Mouse (Mus musculus): ENCODE results near the gene Arhgef3. TPM values are rescaled to one million over a fixed set of nuclear protein-coding genes. Genes with fewer than 3 reads are reported as not detected.
A peak's percentile ranks its signal among the peaks of the same experiment; 100 is the strongest.

Arhgef3 gene
- total and polyA plus RNA-seq, 2 experiments from 2014 or later = 16.8 to 19.8 TPM

GRCm38 (mm10) chr14:27235897-27236553 is 121.3 kb downstream of the Arhgef3 start:
- Histone ChIP-seq H3K27me3 (ENCODE audit: insufficient read depth, low read length) (no peaks in the 10 kb centered on the region), H3K27ac (no peak overlapping the region), H3K9ac (replicated peaks; ENCODE audit: low read length) (no peak overlapping the region), H3K4me1 (ENCODE audit: insufficient read depth, low read length) (peaks cover 7% of the 10 kb centered on the region; the same call in 1 of the 2 replicates), H3K4me3 (ENCODE audit: low read length) (no peak overlapping the region), H3K9me3 (ENCODE audit: low read length) (no peaks in the 10 kb centered on the region), H3K36me3 (ENCODE audit: insufficient read depth, low read length) (no peaks in the 10 kb centered on the region), H3K4me2 (ENCODE audit: low read depth, low read length) (no peak overlapping the region)
- no peak for DNase-seq (ENCODE audit: low spot score)
- TF ChIP-seq CTCF (IDR thresholded peaks at IDR 0.05; ENCODE audit: low read depth) = no peak
- WGBS = 78% methylated on average over 6 of the region's 6 CpGs
- no peak for ATAC-seq

GRCm38 (mm10) chr14:27237522-27238187 is 123.0 kb downstream of the Arhgef3 start:
- Histone ChIP-seq H3K9ac (replicated peaks; ENCODE audit: low read length) (no peak overlapping the region), H3K4me1 (ENCODE audit: insufficient read depth, low read length) (peaks cover 7% of the 10 kb centered on the region; the same call in 1 of the 2 replicates), H3K27ac (no peak overlapping the region), H3K27me3 (ENCODE audit: insufficient read depth, low read length) (no peaks in the 10 kb centered on the region), H3K9me3 (ENCODE audit: low read length) (no peaks in the 10 kb centered on the region), H3K4me2 (ENCODE audit: low read depth, low read length) (no peak overlapping the region), H3K36me3 (ENCODE audit: insufficient read depth, low read length) (no peaks in the 10 kb centered on the region), H3K4me3 (ENCODE audit: low read length) (no peak overlapping the region)
- TF ChIP-seq CTCF (IDR thresholded peaks at IDR 0.05; ENCODE audit: low read depth) = no peak
- ATAC-seq (peak; percentile 56; the same call in 1 of the 2 replicates), DNase-seq (ENCODE audit: low spot score) (peak; percentile 53)
- 53% methylated on average over 12 of the region's 12 CpGs for WGBS

GRCm38 (mm10) chr14:27238600-27239118 is 124.0 kb downstream of the Arhgef3 start:
- H3K9ac ChIP-seq (replicated peaks; ENCODE audit: low read length) = no peak overlapping the region
- TF ChIP-seq CTCF (IDR thresholded peaks at IDR 0.05; ENCODE audit: low read depth) = no peak
- H3K4me1 ChIP-seq (ENCODE audit: insufficient read depth, low read length) = peaks cover 7% of the 10 kb centered on the region; the same call in 1 of the 2 replicates
- DNase-seq (ENCODE audit: low spot score) (no peak), ATAC-seq (no peak)
- H3K9me3 ChIP-seq (ENCODE audit: low read length) = no peaks in the 10 kb centered on the region
- H3K27ac ChIP-seq = no peak overlapping the region
- H3K27me3 ChIP-seq (ENCODE audit: insufficient read depth, low read length) = no peaks in the 10 kb centered on the region
- H3K4me2 ChIP-seq (ENCODE audit: low read depth, low read length) = no peak overlapping the region
- 87% methylated on average over 8 of the region's 8 CpGs for WGBS
- H3K36me3 ChIP-seq (ENCODE audit: insufficient read depth, low read length) = no peaks in the 10 kb centered on the region
- no peak overlapping the region for H3K4me3 ChIP-seq (ENCODE audit: low read length)

GRCm38 (mm10) chr14:27239551-27240091 is 124.9 kb downstream of the Arhgef3 start:
- no peak overlapping the region for H3K27ac ChIP-seq
- no peak overlapping the region for H3K4me2 ChIP-seq (ENCODE audit: low read depth, low read length)
- no peaks in the 10 kb centered on the region for H3K27me3 ChIP-seq (ENCODE audit: insufficient read depth, low read length)
- DNase-seq (ENCODE audit: low spot score) (no peak), ATAC-seq (no peak)
- WGBS = 91% methylated on average over 3 of the region's 3 CpGs
- no peak for TF ChIP-seq CTCF (IDR thresholded peaks at IDR 0.05; ENCODE audit: low read depth)
- H3K36me3 ChIP-seq (ENCODE audit: insufficient read depth, low read length) = no peaks in the 10 kb centered on the region
- H3K9ac ChIP-seq (replicated peaks; ENCODE audit: low read length) = no peak overlapping the region
- peaks cover 7% of the 10 kb centered on the region; the same call in 1 of the 2 replicates for H3K4me1 ChIP-seq (ENCODE audit: insufficient read depth, low read length)
- H3K9me3 ChIP-seq (ENCODE audit: low read length) = no peaks in the 10 kb centered on the region
- no peak overlapping the region for H3K4me3 ChIP-seq (ENCODE audit: low read length)

GRCm38 (mm10) chr14:27242253-27242652 is 127.6 kb downstream of the Arhgef3 start:
- peaks cover 6% of the 10 kb centered on the region; the same call in 1 of the 2 replicates for H3K4me1 ChIP-seq (ENCODE audit: insufficient read depth, low read length)
- H3K4me3 ChIP-seq (ENCODE audit: low read length) = no peak overlapping the region
- no peak overlapping the region for H3K9ac ChIP-seq (replicated peaks; ENCODE audit: low read length)
- no peaks in the 10 kb centered on the region for H3K36me3 ChIP-seq (ENCODE audit: insufficient read depth, low read length)
- no peak for TF ChIP-seq CTCF (IDR thresholded peaks at IDR 0.05; ENCODE audit: low read depth)
- ATAC-seq (no peak), DNase-seq (ENCODE audit: low spot score) (no peak)
- no peak overlapping the region for H3K27ac ChIP-seq
- H3K9me3 ChIP-seq (ENCODE audit: low read length) = no peaks in the 10 kb centered on the region
- H3K4me2 ChIP-seq (ENCODE audit: low read depth, low read length) = no peak overlapping the region
- H3K27me3 ChIP-seq (ENCODE audit: insufficient read depth, low read length) = no peaks in the 10 kb centered on the region
- 88% methylated on average over 8 of the region's 8 CpGs for WGBS

- Histone ChIP-seq H3K4me1 (ENCODE audit: insufficient read depth, low read length) (0 out of 2 replicates have a peak, but pooled peaks cover under 1% of the 10 kb centered on the region), H3K4me2 (ENCODE audit: low read depth, low read length) (no peak overlapping the region), H3K27me3 (ENCODE audit: insufficient read depth, low read length) (no peaks in the 10 kb centered on the region), H3K4me3 (ENCODE audit: low read length) (no peak overlapping the region), H3K27ac (no peak overlapping the region), H3K9ac (replicated peaks; ENCODE audit: low read length) (no peak overlapping the region), H3K9me3 (ENCODE audit: low read length) (no peaks in the 10 kb centered on the region), H3K36me3 (ENCODE audit: insufficient read depth, low read length) (no peaks in the 10 kb centered on the region)
- DNase-seq (ENCODE audit: low spot score) (no peak), ATAC-seq (no peak)
- 87% methylated on average over 2 of the region's 2 CpGs for WGBS
- no peak for TF ChIP-seq CTCF (IDR thresholded peaks at IDR 0.05; ENCODE audit: low read depth)
Observed at GRCm38 (mm10) chr14:27242769-27243168, 128.1 kb downstream of the Arhgef3 start.

Data from hindbrain, postnatal 0 days (tissue).